Mouse (Mus musculus) cortical plate, adult 2 months (tissue): ENCODE measurements around the gene Micu1. TPM values are rescaled to one million over a fixed set of nuclear protein-coding genes. Genes with fewer than 3 reads are reported as not detected.
A peak's percentile ranks its signal among the peaks of the same experiment; 100 is the strongest.

Experiments
- H3K27ac ChIP-seq: fragments of 200-500 bp; 2 replicates; pipeline ENCODE4 v1.5.1; 2012; ENCODE audit warnings: low read length, control low read depth, inconsistent platforms; ENCODE audit not compliant: insufficient read depth
- H3K4me1 ChIP-seq: fragments of 200-500 bp; 2 replicates; pipeline ENCODE4 v1.6.1; 2011; ENCODE audit warnings: low read length; ENCODE audit not compliant: control insufficient read depth, insufficient read depth
- H3K4me3 ChIP-seq: fragments of 200-500 bp; 2 replicates; pipeline ENCODE4 v1.5.1; 2011; ENCODE audit warnings: mild to moderate bottlenecking, low read length, control low read depth; ENCODE audit not compliant: insufficient read depth
- CTCF ChIP-seq: fragments of 200-500 bp; IDR thresholded peaks from 2 replicates; pipeline ENCODE4 v1.5.1; 2011; ENCODE audit warnings: mild to moderate bottlenecking, control low read depth, low read length; ENCODE audit not compliant: insufficient read depth; ENCODE audit errors: extremely low read depth
- POLR2A ChIP-seq: fragments of 200-500 bp; IDR thresholded peaks from 2 replicates; pipeline ENCODE4 v1.6.1; 2011; ENCODE audit warnings: mild to moderate bottlenecking, low read length, control low read depth; ENCODE audit not compliant: insufficient read depth; ENCODE audit errors: extremely low read depth
- polyA plus RNA-seq: library from polyadenylated mRNA; depleted of rRNA; stranded (reverse); fragments of >200 nt; gene quantifications from 2 replicates; pipeline ENCODE4 v1.2.3, GENCODE M21; 2012

The Micu1 gene
- polyA plus RNA-seq, 1 experiment, result 144 TPM

GRCm38 (mm10) chr10:59814505-59815155, 112.4 kb downstream of the Micu1 start:
- Histone ChIP-seq H3K27ac (no peak overlapping the region), H3K4me1 (peaks cover 4% of the 10 kb centered on the region; the same call in 1 of the 2 replicates), H3K4me3 (no peak overlapping the region)
- TF ChIP-seq CTCF, result peak; percentile 59
- TF ChIP-seq POLR2A, result no peak

GRCm38 (mm10) chr10:59816569-59816968, 114.3 kb downstream of the Micu1 start:
- Histone ChIP-seq H3K27ac (no peak overlapping the region), H3K4me1 (peaks cover 4% of the 10 kb centered on the region; the same call in 1 of the 2 replicates), H3K4me3 (no peak overlapping the region)
- TF ChIP-seq POLR2A, result no peak
- TF ChIP-seq CTCF, result no peak

DNA sequence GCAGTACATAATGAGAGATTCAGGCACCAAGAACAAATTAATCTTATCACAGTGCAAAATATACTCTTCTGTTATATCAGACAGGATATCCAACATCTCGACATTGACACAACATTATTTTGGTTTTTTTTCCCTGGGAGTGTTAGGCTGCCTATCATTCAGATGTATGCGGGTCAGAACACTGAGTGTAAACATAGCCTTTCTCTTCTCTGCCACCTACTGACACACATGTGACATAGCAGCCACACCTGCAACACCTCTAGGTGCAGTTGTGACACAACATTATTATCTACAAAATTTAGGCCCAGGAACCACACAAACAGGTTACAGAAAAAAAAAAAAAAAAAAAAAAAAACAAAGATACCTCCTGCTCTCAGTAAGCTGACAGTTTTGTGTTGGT, 115.3 kb downstream of the Micu1 start:
- Histone ChIP-seq H3K4me1 (peaks cover 4% of the 10 kb centered on the region; the same call in 1 of the 2 replicates), H3K4me3 (no peak overlapping the region), H3K27ac (no peak overlapping the region)
- no peak for TF ChIP-seq POLR2A
- peak; percentile 37; the same call in 1 of the 2 replicates for TF ChIP-seq CTCF

- no peak for TF ChIP-seq POLR2A
- no peak for TF ChIP-seq CTCF
These were observed 115.7 kb downstream of the Micu1 start for GRCm38 (mm10) chr10:59817991-59818390.

DNA sequence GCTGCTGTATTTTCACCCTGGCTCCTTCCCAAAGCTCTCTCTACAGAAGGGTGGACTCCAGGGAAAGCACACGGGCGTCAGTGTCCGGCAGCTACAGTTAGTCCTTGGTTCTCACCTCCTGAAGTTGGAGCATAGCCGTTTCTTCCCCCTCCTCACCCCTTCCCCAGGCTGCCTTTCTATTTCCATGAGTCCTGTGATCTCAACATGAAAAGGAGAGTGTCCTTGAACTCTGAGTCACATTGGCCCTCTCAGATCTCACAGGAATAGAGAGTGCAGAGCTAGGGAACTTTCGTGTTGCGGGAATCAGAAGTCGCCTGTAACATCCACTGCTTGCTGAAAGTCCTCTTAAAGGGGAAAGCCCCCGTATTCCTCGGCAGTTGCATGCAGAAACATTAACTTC, 116.9 kb downstream of the Micu1 start:
- H3K4me1 ChIP-seq, result peaks cover 4% of the 10 kb centered on the region; the same call in 1 of the 2 replicates
- TF ChIP-seq CTCF, result no peak
- TF ChIP-seq POLR2A, result no peak

More at GRCm38 (mm10) chr10:59817991-59818390, 115.7 kb downstream of the Micu1 start:
- Histone ChIP-seq H3K27ac (no peak overlapping the region), H3K4me1 (peaks cover 4% of the 10 kb centered on the region; the same call in 1 of the 2 replicates), H3K4me3 (no peak overlapping the region)

GRCm38 (mm10) chr10:59820886-59821285, 118.6 kb downstream of the Micu1 start:
- no peak overlapping the region for H3K4me3 ChIP-seq
- TF ChIP-seq POLR2A (no peak), CTCF (no peak)
- peaks cover 4% of the 10 kb centered on the region; the same call in 1 of the 2 replicates for H3K4me1 ChIP-seq
- H3K27ac ChIP-seq, result no peak overlapping the region

More for the DNA sequence above, 116.9 kb downstream of the Micu1 start:
- Histone ChIP-seq H3K27ac (no peak overlapping the region), H3K4me3 (no peak overlapping the region)

DNA sequence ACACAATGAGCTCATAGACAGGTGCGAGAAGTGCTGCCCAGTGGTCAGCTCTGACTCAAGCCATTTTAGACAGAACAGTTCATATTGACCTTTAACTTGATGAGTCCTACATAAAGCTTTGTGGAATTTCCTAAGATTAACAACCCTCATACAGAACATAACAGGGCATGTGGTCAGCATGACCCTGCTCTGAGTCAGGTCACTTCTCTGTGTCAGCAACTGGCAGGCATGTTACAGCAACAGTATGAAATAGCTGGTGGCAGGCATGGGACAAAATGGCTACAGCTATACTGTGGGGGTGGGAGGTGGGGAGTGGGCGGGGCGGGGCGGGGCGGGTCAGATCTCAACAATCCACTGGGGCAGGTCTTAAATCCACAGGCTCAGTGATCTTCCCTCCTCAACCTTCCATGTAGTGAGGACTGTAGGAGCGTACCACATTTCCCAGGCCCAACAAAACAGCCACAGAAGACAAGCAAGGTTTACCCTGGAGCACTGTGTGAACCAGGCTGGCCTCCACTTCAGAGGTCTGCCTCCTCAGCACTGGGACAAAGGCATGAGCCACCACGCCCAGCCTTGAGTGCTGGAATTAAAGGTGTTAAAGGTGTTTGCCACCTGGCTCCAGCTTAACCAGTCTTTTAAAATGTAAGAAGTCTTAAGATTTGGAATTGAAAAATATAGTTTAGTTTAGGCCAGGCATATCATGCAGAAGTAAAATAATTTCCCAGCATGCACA, 119.2 kb downstream of the Micu1 start:
- peaks cover 2% of the 10 kb centered on the region; the same call in 1 of the 2 replicates for H3K4me1 ChIP-seq
- no peak overlapping the region for H3K27ac ChIP-seq
- TF ChIP-seq POLR2A, result no peak
- no peak for TF ChIP-seq CTCF

GRCm38 (mm10) chr10:59822857-59823256, 120.6 kb downstream of the Micu1 start:
- TF ChIP-seq CTCF, result no peak
- TF ChIP-seq POLR2A, result no peak
- Histone ChIP-seq H3K4me1 (no peaks in the 10 kb centered on the region; the same call in 1 of the 2 replicates), H3K4me3 (no peak overlapping the region), H3K27ac (no peak overlapping the region)

More for the DNA sequence above, 119.2 kb downstream of the Micu1 start:
- no peak overlapping the region for H3K4me3 ChIP-seq

- TF ChIP-seq POLR2A (no peak), CTCF (no peak)
- Histone ChIP-seq H3K4me3 (no peak overlapping the region), H3K27ac (no peak overlapping the region), H3K4me1 (no peaks in the 10 kb centered on the region)
These were observed 123.0 kb downstream of the Micu1 start for GRCm38 (mm10) chr10:59825137-59825812.

DNA sequence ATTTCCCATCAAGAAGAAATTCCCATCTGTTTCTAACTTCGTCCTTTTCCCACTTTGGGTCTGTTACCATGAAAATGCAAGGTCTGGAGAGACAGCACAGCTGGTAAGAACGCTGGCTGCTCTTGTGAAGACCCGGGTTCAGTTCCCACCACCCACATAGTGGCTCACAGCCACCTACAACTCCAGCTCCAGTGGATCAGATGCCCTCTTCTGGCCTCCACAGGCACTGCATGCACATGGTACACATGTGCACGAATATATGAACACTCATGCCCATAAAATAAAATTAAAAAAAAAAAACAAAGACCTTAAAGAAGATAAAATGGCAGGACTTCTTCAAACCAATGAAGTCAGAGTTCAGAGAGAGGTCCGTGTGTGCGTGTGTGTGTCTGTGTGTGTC, 127.6 kb downstream of the Micu1 start:
- no peak overlapping the region for H3K4me3 ChIP-seq

More for the DNA sequence above, 127.6 kb downstream of the Micu1 start:
- no peak for TF ChIP-seq CTCF
- TF ChIP-seq POLR2A, result no peak
- Histone ChIP-seq H3K4me1 (no peaks in the 10 kb centered on the region), H3K27ac (no peak overlapping the region)
